Mouse (Mus musculus) MEL (cell line): ENCODE data around the gene Prmt1. TPM values are rescaled to one million over a fixed set of nuclear protein-coding genes. Genes with fewer than 3 reads are reported as not detected.

Source experiments
- DNase-seq: peaks from one replicate; pipeline ENCODE4 v3.0.0; 2011; ENCODE audit warnings: low read depth, low spot score
- H3K27ac ChIP-seq: 2 replicates; pipeline ENCODE4 v1.5.1; 2012; ENCODE audit warnings: low read depth, mild to moderate bottlenecking, control low read depth, low read length, moderate library complexity; ENCODE audit not compliant: control insufficient read depth
- H3K27me3 ChIP-seq, 2 experiments: fragments of 150-350 bp in 1 of 2; sonication (generic) in 1 of 2; 2 replicates each; pipeline ENCODE4 v1.6.1; 2012; ENCODE audit warnings: low read length in 2 of 2, mild to moderate bottlenecking in 2 of 2, improper control_type of control experiment in 1 of 2, moderate library complexity in 1 of 2; ENCODE audit not compliant: insufficient read depth in 2 of 2, control insufficient read depth in 1 of 2
- H3K36me3 ChIP-seq, 2 experiments: 2 replicates each; pipeline ENCODE4 v1.6.1; 2012 to 2014; ENCODE audit warnings: low read length in 2 of 2, improper control_type of control experiment in 1 of 2, inconsistent platforms in 1 of 2, mild to moderate bottlenecking in 1 of 2; ENCODE audit not compliant: insufficient read depth in 2 of 2, control insufficient read depth in 1 of 2
- H3K4me1 ChIP-seq, 2 experiments: fragments of 150-350 bp in 1 of 2; sonication (generic) in 1 of 2; 2 replicates each; pipeline ENCODE4 v1.6.1; 2012; ENCODE audit warnings: low read length in 2 of 2, improper control_type of control experiment in 1 of 2, mild to moderate bottlenecking in 1 of 2; ENCODE audit not compliant: insufficient read depth in 2 of 2, control insufficient read depth in 1 of 2
- H3K4me3 ChIP-seq, 2 experiments: fragments of 150-350 bp in 1 of 2; sonication (generic) in 1 of 2; 2 replicates each; pipeline ENCODE4 v1.5.1; 2012; ENCODE audit warnings: low read depth in 2 of 2, low read length in 2 of 2, mild to moderate bottlenecking in 2 of 2, moderate library complexity in 2 of 2, control low read depth in 1 of 2, improper control_type of control experiment in 1 of 2; ENCODE audit not compliant: control insufficient read depth in 1 of 2, insufficient read depth in 1 of 2
- H3K79me2 ChIP-seq: 2 replicates; pipeline ENCODE4 v1.6.1; 2012; ENCODE audit warnings: mild to moderate bottlenecking, low read length, moderate library complexity; ENCODE audit not compliant: control insufficient read depth, poor library complexity, insufficient read depth
- H3K9ac ChIP-seq: 2 replicates; pipeline ENCODE4 v1.6.1; 2012; ENCODE audit warnings: low read depth, mild to moderate bottlenecking, control low read depth, low read length, moderate library complexity; ENCODE audit not compliant: control insufficient read depth, poor library complexity, severe bottlenecking
- H3K9me3 ChIP-seq: fragments of 150-350 bp; sonication (generic); replicated peaks from 2 replicates; pipeline ENCODE4 v1.6.1; 2012; ENCODE audit warnings: mild to moderate bottlenecking, low read length, improper control_type of control experiment, moderate library complexity; ENCODE audit not compliant: insufficient read depth
- CTCF ChIP-seq, 3 experiments: IDR thresholded peaks in 2 of 3; conservative IDR thresholded peaks in 1 of 3; 2 replicates each; pipeline ENCODE4 v1.5.1; 2011 to 2012; ENCODE audit warnings: low read length in 3 of 3, low read depth in 2 of 3, mild to moderate bottlenecking in 2 of 3, improper control_type of control experiment in 1 of 3, inconsistent platforms in 1 of 3, mixed read lengths in 1 of 3, moderate library complexity in 1 of 3; ENCODE audit not compliant: control insufficient read depth in 1 of 3, insufficient read depth in 1 of 3, poor library complexity in 1 of 3, severe bottlenecking in 1 of 3
- EP300 ChIP-seq, 2 experiments: IDR thresholded peaks; 2 replicates each; pipeline ENCODE4 v1.6.1; 2011; ENCODE audit warnings: improper control_type of control experiment in 2 of 2, low read length in 2 of 2, low read depth in 1 of 2, mild to moderate bottlenecking in 1 of 2
- ETS1 ChIP-seq: IDR thresholded peaks from 2 replicates; pipeline ENCODE4 v1.6.1; 2012; ENCODE audit warnings: low read depth, mild to moderate bottlenecking, inconsistent platforms, low read length, improper control_type of control experiment, moderate library complexity
- GATA1 ChIP-seq: IDR thresholded peaks from 2 replicates; pipeline ENCODE4 v1.6.1; 2011; ENCODE audit warnings: low read depth, low read length, improper control_type of control experiment
- JUND ChIP-seq: IDR thresholded peaks from 2 replicates; pipeline ENCODE4 v1.6.1; 2011; ENCODE audit warnings: low read depth, mild to moderate bottlenecking, improper control_type of control experiment, low read length
- KAT2A ChIP-seq: conservative IDR thresholded peaks from 2 replicates; pipeline ENCODE4 v1.6.1; 2012; ENCODE audit warnings: low read depth, low read length, improper control_type of control experiment, inconsistent platforms
- MAX ChIP-seq: IDR thresholded peaks from 2 replicates; pipeline ENCODE4 v1.6.1; 2011; ENCODE audit warnings: low read length, improper control_type of control experiment
- MAZ ChIP-seq: IDR thresholded peaks from 2 replicates; pipeline ENCODE4 v1.6.1; 2012; ENCODE audit warnings: low read depth, mild to moderate bottlenecking, inconsistent platforms, low read length, improper control_type of control experiment
- MYB ChIP-seq: IDR thresholded peaks from 2 replicates; pipeline ENCODE4 v1.6.1; 2011; ENCODE audit warnings: mild to moderate bottlenecking, low read depth, low read length, improper control_type of control experiment
- NELFE ChIP-seq: IDR thresholded peaks from 2 replicates; pipeline ENCODE4 v1.6.1; 2011; ENCODE audit warnings: low read depth, low read length, improper control_type of control experiment
- NRF1 ChIP-seq: IDR thresholded peaks from 2 replicates; pipeline ENCODE4 v1.6.1; 2014; ENCODE audit warnings: low read depth, mild to moderate bottlenecking, inconsistent platforms, low read length, improper control_type of control experiment, moderate library complexity; ENCODE audit not compliant: poor library complexity, insufficient read depth, severe bottlenecking
- POLR2A ChIP-seq, 2 experiments: IDR thresholded peaks; 2 replicates each; pipeline ENCODE4 v1.6.1; 2011 to 2012; ENCODE audit warnings: low read length in 2 of 2, mild to moderate bottlenecking in 2 of 2, control low read depth in 1 of 2, improper control_type of control experiment in 1 of 2, low read depth in 1 of 2, moderate library complexity in 1 of 2; ENCODE audit not compliant: control insufficient read depth in 1 of 2, insufficient read depth in 1 of 2, poor library complexity in 1 of 2
- POLR2AphosphoS2 ChIP-seq: IDR thresholded peaks from 2 replicates; pipeline ENCODE4 v1.6.1; 2011; ENCODE audit warnings: low read length, improper control_type of control experiment
- POLR2AphosphoS5 ChIP-seq: IDR thresholded peaks from 2 replicates; pipeline ENCODE4 v1.6.1; 2012; ENCODE audit warnings: low read depth, borderline replicate concordance, mild to moderate bottlenecking, inconsistent platforms, low read length, moderate library complexity, mixed read lengths
- RCOR1 ChIP-seq: IDR thresholded peaks from 2 replicates; pipeline ENCODE4 v1.6.1; 2012; ENCODE audit warnings: low read depth, mild to moderate bottlenecking, inconsistent platforms, low read length, improper control_type of control experiment
- SIN3A ChIP-seq: IDR thresholded peaks from 2 replicates; pipeline ENCODE4 v1.6.1; 2012; ENCODE audit warnings: low read length, improper control_type of control experiment, inconsistent platforms
- SMC3 ChIP-seq: IDR thresholded peaks from 2 replicates; pipeline ENCODE4 v1.6.1; 2011; ENCODE audit warnings: low read depth, low read length, improper control_type of control experiment
- TBP ChIP-seq: IDR thresholded peaks from 2 replicates; pipeline ENCODE4 v1.8.0; 2011; ENCODE audit warnings: low read depth, low read length, improper control_type of control experiment
- ZC3H11A ChIP-seq: IDR thresholded peaks from 2 replicates; pipeline ENCODE4 v1.6.1; 2012; ENCODE audit warnings: low read depth, mild to moderate bottlenecking, inconsistent platforms, low read length, improper control_type of control experiment
- ZMIZ1 ChIP-seq: IDR thresholded peaks from 2 replicates; pipeline ENCODE4 v1.6.1; 2012; ENCODE audit warnings: low read depth, mild to moderate bottlenecking, inconsistent platforms, low read length, improper control_type of control experiment, moderate library complexity
- ZNF384 ChIP-seq: IDR thresholded peaks from 2 replicates; pipeline ENCODE4 v1.6.1; 2012; ENCODE audit warnings: low read depth, mild to moderate bottlenecking, inconsistent platforms, low read length, improper control_type of control experiment
- polyA plus RNA-seq, 2 experiments: library from polyadenylated mRNA; stranded (reverse) in 1 of 2; unstranded in 1 of 2; fragments of >175 nt in 1 of 2; fragments of >200 nt in 1 of 2; gene quantifications; 2 replicates each; pipeline versions ENCODE4 v1.2.1 to v1.2.4; 2012; ENCODE audit warnings: low replicate concordance in 2 of 2, low read depth in 1 of 2; ENCODE audit not compliant: insufficient read length in 2 of 2, insufficient read depth in 1 of 2, missing spikeins in 1 of 2
- total RNA-seq: library from RNA; depleted of rRNA; stranded (reverse); fragments of 300-350 nt; gene quantifications from 2 replicates; pipeline ENCODE4 v1.2.3, GENCODE M21; 2012

The Prmt1 gene
- total and polyA plus RNA-seq, 3 experiments, result 254 to 715 (median 317) TPM

- Histone ChIP-seq H3K79me2 (peaks cover 7% of the 10 kb centered on the region), H3K9ac (no peak overlapping the region), H3K27ac (no peak overlapping the region), H3K27me3 (no peaks in the 10 kb centered on the region), H3K4me1 (peaks cover 0 to 5% of the 10 kb centered on the region in 2 experiments; a peak in 1 of 4 replicates), H3K4me3 (no peak overlapping the region), H3K9me3 (no peaks in the 10 kb centered on the region), H3K36me3 (peaks cover 0 to 16% of the 10 kb centered on the region in 2 experiments; a peak in 3 of 4 replicates)
- no peak for TF ChIP-seq TBP
- TF ChIP-seq ZC3H11A, result no peak
- no peak for TF ChIP-seq SIN3A
- TF ChIP-seq POLR2A (IDR thresholded peaks at IDR 0.05; ENCODE audit: control insufficient read depth in 1 of 2, insufficient read depth in 1 of 2, low read depth in 1 of 2, low read length in 2 of 2, poor library complexity in 1 of 2), result no peak
- TF ChIP-seq NRF1, result no peak
- no peak for TF ChIP-seq ZMIZ1
- no peak for TF ChIP-seq EP300 (IDR thresholded peaks at IDR 0.05; ENCODE audit: low read depth in 1 of 2, low read length in 2 of 2)
- TF ChIP-seq ETS1, result no peak
- TF ChIP-seq GATA1, result no peak
- TF ChIP-seq POLR2AphosphoS5, result no peak
- DNase-seq, result no peak
Observed at GRCm38 (mm10) chr7:44978300-44978699, 8.1 kb downstream of the Prmt1 start.

DNA sequence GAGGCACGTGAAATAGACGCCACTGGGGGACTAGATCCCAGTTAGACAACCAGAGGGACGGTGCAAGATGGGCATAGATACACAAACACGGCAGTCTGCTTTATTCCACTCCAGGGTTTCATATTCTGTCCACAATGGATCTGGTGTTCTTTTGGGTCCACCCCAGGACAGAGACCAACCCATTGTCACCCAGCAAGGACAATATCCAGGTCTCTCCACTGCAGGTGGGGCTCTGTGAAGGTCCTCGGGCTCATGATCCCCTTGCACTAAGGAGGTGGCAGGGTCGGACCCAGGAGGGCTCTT is 11.3 kb downstream of the Prmt1 start:
- TF ChIP-seq MAZ (no peak), RCOR1 (no peak), SIN3A (no peak), SMC3 (no peak), POLR2AphosphoS5 (no peak)
- no peak for DNase-seq
- Histone ChIP-seq H3K9me3 (no peaks in the 10 kb centered on the region), H3K79me2 (no peaks in the 10 kb centered on the region), H3K4me3 (no peak overlapping the region), H3K4me1 (peaks cover 0 to 8% of the 10 kb centered on the region in 2 experiments; a peak in 1 of 4 replicates), H3K9ac (no peak overlapping the region; the same call in 1 of the 2 replicates), H3K27me3 (no peaks in the 10 kb centered on the region), H3K27ac (no peak overlapping the region), H3K36me3 (peaks cover 0 to 6% of the 10 kb centered on the region in 2 experiments; a peak in 3 of 4 replicates)

DNA sequence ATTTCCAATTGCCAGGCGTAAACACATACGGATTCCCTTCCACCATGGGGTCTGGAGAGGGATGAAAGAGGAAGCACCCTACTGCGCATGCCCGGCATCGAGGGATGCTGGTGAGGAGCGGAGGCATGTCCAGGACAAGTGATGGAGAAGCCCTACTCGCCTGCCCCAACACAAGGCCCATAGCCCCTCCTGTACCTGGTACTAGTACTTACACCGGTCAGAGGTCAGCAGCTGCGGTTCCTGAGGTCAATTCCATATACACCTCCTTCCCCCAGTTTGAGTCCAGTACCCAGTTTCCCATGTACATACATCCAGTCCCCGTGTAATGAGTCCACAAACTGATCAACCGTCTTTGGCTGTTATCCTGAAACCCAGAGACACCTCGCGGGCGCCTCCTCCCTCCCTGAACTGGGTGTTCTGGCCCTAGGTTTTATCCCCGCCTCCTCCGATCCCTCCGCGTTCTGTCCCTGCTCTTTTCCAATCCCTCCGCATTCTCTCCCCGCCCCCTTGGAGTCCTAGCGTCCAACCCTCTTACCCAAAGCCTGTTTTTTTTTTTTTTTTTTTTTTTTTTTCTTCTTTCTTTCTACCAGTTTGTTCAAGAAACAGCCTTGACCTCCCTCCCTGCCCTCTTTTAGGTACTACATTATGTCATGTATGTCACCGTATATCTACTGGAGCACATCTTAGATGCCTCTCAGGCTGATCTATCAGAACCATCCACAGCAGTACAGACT is 11.8 kb downstream of the Prmt1 start, which contains the start of gene Cpt1c:
TSS of gene Cpt1c (minus strand) at position 469 of the 734 bp plus-strand sequence.
- H3K79me2 ChIP-seq, result no peaks in the 10 kb centered on the region
- H3K36me3 ChIP-seq, result peaks cover 0 to 5% of the 10 kb centered on the region in 2 experiments; a peak in 3 of 4 replicates
- peak; percentile 75 for DNase-seq
- peak within 1 kb of the TSS in 1 of 2 experiments; percentile 11; a peak in 1 of 4 replicates for H3K4me3 ChIP-seq
- no peaks in the 10 kb centered on the region for H3K9me3 ChIP-seq
- no peak within 1 kb of the TSS; the same call in 1 of the 2 replicates for H3K9ac ChIP-seq
- H3K27me3 ChIP-seq, result no peaks in the 10 kb centered on the region
- peaks cover 0 to 8% of the 10 kb centered on the region in 2 experiments; a peak in 1 of 4 replicates for H3K4me1 ChIP-seq
- H3K27ac ChIP-seq, result no peak within 1 kb of the TSS
- TF ChIP-seq JUND, result no peak
- peak; percentile 60 for TF ChIP-seq ZNF384
- TF ChIP-seq MYB, result peak; percentile 35; the same call in 1 of the 2 replicates
- TF ChIP-seq KAT2A, result peak; percentile 45; the same call in 1 of the 2 replicates
- peak; percentile 5; the same call in 1 of the 2 replicates for TF ChIP-seq SMC3
- no peak for TF ChIP-seq MAX
- TF ChIP-seq NELFE, result peak; percentile 20; the same call in 1 of the 2 replicates
- no peak for TF ChIP-seq CTCF (IDR thresholded peaks at IDR 0.05 in 2 of 3, conservative IDR thresholded peaks at IDR 0.05 in 1 of 3; ENCODE audit: control insufficient read depth in 1 of 3, insufficient read depth in 1 of 3, low read depth in 2 of 3, low read length in 3 of 3, poor library complexity in 1 of 3, severe bottlenecking in 1 of 3)
- TF ChIP-seq POLR2AphosphoS2, result peak; percentile 76; the same call in 1 of the 2 replicates
- peak in 1 of 2 experiments; percentile 43; a peak in 1 of 4 replicates for TF ChIP-seq POLR2A (IDR thresholded peaks at IDR 0.05; ENCODE audit: control insufficient read depth in 1 of 2, insufficient read depth in 1 of 2, low read depth in 1 of 2, low read length in 2 of 2, poor library complexity in 1 of 2)
- peak; percentile 70 for TF ChIP-seq NRF1
- TF ChIP-seq, all 39 proteins: peak for 8
